Mouse (Mus musculus) monocyte, adult 5-6 weeks (primary cell): Measurements from ENCODE around the gene Mthfsl. TPM values are rescaled to one million over a fixed set of nuclear protein-coding genes. Genes with fewer than 3 reads are reported as not detected.
A peak's percentile ranks its signal among the peaks of the same experiment; 100 is the strongest.
"Not testable (repeated sequence)": the region's sequence is repeated elsewhere in the genome, so short reads cannot be mapped to it uniquely, and the experiment has no call there.

Source experiments
- ATAC-seq: fragments of 153-309, 156-312 bp; replicated peaks from 2 replicates; pipeline ENCODE4 v1.8.0; 2017; ENCODE audit warnings: mild to moderate bottlenecking; ENCODE audit not compliant: low TSS enrichment, insufficient number of reproducible peaks, severe bottlenecking, poor library complexity, low FRiP score
- total RNA-seq: library from RNA; stranded (forward); fragments of 200-1000, 200-491, 200-594 nt; gene quantifications from 3 replicates; pipeline ENCODE4 v1.2.3, GENCODE M21; 2017

Mthfsl gene
- total RNA-seq = 55.6 to 71.6 TPM (median 62.4 TPM) in 3 replicates

DNA sequence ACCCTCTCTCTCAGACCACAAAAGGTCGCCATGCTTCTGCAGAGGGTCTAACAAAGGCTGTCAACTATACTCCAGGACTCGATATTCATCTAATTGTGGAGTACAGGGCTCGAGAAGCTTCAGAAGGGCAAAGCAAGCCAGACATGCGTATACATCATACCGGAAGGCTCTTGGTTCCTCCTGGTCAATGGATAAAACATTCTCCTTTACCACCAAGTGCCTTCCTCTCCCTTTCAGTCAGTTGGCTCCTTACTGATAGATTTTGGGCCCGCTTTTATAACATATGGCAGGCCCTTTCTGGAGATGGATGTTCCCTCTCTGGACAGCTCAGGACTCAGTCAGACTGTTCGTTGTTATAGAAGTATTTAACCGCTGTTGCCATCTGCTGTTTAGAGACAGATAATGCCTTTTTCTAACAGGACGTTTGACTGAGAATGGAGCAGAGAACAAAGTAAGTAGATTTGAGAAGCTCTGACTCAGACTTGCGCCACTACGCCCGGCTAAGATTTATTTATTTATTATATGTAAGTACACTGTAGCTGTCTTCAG lies at the start of gene Mthfsl:
Gene Mthfsl (minus strand): TSS at position 308 of the 549 bp plus-strand sequence.
- ATAC-seq = peak; percentile 59; the same call in 1 of the 2 replicates

DNA sequence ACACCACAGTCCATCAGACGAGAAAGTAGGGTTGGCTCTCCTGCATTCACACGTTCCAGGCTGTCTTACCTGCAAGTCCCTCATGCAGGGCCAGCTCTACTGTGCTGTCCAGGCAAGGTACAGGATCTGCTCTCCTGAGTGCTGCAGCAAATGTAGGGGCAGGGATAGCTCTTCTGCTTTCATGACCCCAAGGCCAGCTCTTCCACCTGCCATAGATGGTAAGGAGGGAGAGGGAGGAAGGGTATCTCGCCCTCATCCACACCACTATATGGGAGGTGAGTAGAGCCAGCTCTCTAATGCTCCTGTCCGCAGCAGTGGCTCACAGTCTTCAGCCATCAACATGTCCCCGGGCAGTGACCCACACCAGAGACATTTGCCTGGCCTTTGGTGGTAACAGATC lies 49.4 kb upstream of the Mthfsl start:
- peak; percentile 27; the same call in 1 of the 2 replicates for ATAC-seq

DNA sequence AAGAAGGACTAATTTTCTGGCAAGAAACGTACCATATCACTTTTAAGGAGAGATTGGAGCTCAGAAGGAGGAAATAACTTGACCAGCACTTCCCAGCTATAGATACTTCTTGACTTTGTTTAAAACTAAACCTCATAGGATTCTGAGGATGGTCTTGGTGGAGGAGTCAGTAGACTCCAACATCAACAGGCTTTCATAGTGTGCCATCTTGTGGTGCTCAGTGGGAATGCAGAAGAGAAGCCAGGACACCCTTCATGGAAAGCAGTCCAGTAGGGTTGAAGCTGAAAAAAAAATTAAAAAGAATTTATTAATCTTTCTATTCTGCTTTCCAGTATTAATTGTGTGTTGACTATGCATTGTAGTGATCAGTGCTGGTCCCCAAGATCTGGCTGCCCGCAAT lies 26.6 kb upstream of the Mthfsl start:
- ATAC-seq = peak; percentile 88

DNA sequence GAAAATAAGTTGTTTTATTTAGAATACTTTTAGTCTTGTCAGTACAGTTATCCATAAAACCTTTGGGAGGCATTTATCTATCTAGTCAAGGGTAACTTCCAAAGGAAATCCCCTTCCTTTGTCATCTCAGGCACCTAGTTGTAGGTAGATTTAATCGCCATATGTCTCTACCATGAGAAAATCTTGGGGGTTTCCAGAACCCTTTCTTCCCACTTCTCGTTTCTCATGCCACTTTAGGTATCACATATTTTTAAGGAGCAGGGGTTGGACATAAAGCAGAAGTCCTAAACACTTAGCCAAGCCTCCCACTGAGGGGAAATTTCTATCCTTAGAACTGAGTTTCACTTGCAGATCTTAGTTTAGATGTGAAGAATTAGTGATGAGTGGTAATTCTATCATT lies 25.9 kb upstream of the Mthfsl start:
- ATAC-seq = peak; percentile 59; the same call in 1 of the 2 replicates

DNA sequence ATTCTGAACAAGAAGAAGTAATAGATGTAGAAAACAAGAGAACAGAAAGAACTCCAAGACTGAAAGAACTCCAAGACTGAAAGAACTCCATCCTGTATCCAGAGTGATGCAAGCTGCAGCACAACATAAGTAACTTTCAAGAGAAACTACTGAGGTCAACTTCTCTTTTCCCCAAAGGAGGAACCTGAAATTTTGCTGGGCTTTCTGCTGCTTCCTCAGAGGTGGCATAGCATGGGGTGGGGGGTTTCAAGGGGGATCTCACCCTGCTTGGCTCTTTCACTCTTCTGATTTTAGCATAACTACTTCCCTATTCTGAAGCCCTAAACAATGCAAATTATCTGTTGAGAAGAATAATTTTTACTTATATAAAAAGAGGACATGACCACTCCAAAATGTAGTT lies 15.2 kb upstream of the Mthfsl start:
- peak; percentile 58 for ATAC-seq

DNA sequence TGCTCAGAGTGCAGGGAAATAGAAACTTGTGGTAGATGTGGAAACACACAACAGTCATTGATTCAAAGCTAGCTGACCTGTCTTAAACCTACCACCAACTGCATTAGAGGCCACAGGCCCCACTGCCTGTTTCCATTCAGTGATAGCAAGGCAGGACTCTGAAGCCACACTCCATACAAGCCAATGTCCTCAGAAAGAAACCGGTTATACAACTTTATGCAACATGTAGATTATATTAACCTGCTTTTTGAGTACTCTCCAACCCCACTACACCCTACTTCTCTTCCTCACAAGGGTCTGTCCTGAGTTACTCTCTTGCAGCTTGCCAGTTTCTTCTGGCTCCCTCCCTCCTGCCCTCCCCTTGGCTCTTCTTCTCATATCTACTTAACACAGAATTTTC lies 13.1 kb upstream of the Mthfsl start:
- 0 out of 2 replicates have a peak, but pooled peaks have one; percentile 15 for ATAC-seq

DNA sequence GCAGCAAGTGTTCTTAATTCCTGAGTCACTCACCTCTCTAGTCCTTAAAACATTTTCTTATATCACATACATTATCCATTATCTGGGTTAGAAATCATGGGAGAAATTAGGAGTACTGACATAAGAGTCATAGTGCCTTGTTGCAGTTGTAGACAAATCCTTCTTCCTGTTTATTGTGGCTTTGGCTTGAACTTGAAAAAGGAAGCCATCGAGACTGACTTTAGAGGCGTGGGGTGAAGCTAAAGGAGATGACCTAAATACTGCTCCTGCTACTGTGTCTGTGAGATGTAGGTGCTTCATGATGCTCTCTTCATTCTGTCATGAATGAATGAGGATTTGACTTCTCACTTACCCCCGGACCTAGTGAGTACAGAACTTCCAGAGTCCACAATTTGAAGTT lies 12.2 kb upstream of the Mthfsl start:
- peak; percentile 52 for ATAC-seq

DNA sequence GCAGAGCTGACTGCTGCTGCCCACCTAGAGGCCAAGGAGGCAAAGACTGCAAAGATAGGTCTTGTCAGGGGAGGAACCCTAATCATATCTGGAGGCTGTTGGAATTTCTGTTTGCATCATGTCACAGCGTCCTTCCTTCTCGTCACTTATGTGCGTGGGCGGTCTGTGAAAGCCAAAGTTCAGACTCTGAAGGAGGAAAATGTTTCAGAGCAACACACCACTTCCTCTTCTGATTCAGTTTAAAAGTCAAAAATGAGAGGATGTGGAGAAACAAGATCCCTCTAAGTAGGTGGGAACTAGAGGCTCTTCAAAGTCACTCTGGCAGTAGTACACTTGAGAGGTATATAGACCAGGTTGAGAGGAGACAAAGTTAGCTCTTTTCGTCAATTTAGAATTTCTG lies 11.6 kb upstream of the Mthfsl start, which contains the start of gene Bcl2a1d:
Gene Bcl2a1d (minus strand): TSS at position 187 of the 400 bp plus-strand sequence.
- peak; percentile 83 for ATAC-seq

DNA sequence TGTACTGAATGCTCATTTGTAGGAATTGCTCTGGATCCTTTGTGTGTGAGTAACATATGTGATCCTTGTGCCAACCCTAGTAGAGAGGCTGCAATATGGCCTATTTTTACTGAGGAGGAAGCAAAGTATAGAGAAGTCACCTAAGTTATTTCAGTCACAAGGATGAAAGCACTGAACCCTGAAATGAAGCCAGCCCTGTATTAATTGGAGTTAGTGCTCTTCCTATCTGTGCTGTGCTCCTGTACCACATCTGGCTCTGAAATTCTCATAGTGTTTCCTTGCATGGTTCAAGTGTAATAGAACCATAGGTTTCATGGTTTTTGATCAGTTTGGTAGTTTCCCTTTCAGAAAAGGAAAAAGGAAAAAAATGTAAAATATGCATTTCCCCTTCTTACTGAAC lies 8.2 kb upstream of the Mthfsl start:
- ATAC-seq = not testable (repeated sequence)

DNA sequence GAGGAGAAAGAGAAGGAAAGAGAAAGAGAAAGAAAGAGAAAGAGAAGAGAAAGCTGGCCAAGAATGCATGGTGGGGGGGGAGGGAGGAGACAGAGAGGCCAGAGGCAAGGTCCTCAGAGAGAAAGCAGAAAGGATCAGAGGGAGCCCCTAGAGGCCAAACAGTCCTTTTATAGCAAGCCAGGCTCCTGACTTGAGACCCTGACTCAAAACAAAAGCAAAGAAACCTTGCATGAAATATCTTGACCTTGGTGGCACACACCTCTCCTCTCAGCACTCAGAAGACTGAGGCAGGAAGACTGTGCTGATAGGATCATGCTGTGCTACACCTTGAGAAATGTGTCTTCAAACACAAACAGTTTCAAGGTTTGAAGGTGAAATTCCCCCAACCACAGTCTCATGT lies 1.5 kb upstream of the Mthfsl start:
- not testable (repeated sequence) for ATAC-seq

DNA sequence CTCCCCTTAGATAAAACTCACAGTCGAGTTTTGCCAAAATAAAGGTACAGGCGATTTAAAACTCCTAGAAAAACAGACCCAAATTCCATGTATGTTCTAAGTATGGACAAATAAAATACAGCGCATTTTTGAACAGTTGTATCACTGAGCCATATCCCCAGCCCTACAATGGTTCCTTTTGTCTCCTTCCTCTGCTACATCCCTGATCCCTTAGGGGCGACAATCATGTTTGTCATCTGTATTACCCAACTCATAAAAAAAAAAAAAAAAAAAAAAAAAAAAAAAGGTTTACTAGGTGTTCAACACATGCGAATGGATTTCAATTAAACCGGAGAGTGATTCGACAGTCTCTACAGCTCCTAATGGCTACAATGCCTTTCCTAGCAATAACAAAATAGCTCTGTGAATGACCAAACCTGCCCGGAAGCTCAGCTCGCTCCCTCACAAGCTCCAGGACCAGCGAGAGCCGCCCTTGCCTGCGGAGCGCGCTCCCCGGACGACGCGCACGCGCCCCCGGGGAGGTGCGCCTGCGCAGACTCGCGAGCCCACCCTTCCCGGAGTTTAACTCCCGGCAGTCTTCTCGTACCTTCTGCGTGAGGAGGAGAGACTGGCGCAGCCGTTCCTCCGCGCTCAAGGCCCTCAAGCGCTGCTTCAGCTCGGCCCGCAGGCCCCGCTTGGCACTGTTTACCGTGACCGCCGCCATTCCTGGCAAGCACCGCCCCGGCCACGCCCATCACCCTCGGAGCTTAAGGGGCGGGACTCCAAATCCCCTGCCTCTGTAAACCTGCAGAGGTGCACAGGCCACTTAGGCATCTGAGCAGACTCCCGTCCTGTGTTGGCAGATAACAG lies 799 bp downstream of the Mthfsl start:
- ATAC-seq = peak; percentile 85

DNA sequence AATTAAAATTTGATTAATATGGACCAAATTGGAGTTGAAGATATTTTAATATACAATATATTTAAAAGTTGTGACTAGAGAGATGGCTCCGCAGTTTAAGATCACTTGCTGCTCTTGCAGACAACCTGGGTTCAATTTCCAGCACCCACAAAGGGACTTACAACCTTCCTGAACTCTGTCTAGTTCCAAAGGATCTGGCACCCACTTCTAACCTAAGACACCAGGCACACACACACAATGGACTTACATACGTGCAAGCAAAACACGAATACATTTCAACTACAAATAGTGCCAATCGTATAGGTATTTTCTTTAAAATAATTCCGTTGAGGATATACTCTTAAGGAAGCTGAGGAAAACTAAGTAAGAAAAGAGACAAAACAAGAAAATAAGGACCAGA lies 1.5 kb downstream of the Mthfsl start:
- not testable (repeated sequence) for ATAC-seq

DNA sequence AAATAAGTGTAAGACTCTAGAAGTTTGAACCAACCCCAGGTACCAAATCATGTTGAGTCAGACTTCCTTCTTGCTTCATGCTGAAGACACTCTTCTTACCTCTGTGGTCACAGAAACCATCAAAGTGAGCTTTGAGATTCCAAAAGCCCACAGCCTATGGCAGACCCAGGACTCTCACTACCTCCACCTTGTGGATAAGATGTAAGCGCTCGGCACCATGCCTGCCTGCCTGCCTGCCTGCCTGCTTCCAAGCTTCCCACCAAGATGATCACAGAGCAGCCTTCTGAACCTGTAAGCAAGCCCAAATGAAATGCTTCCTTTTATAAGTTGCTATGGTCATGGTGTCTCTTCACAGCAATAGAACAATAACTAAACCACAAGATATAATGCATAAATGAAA lies 2.0 kb downstream of the Mthfsl start:
- peak; percentile 45; the same call in 1 of the 2 replicates for ATAC-seq

DNA sequence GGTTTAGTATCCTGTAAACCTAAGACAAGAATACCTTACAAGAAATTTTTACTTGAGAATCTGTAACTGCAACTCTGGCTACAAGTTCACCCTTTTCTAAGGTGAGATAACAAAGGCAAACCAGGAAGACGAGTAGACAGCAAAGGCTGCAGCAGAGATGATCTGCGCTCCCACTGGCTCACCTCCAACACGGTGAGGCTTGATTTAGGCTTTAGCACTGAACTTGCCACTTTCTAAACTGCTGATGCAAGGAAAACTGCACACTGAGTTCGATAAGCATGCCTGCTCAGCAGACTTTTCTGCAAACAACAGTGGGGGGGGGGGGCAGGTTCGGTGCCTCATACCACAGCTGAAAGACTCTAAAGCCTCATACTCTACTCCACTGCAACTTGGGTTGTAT lies 5.6 kb downstream of the Mthfsl start:
- ATAC-seq = not testable (repeated sequence)

DNA sequence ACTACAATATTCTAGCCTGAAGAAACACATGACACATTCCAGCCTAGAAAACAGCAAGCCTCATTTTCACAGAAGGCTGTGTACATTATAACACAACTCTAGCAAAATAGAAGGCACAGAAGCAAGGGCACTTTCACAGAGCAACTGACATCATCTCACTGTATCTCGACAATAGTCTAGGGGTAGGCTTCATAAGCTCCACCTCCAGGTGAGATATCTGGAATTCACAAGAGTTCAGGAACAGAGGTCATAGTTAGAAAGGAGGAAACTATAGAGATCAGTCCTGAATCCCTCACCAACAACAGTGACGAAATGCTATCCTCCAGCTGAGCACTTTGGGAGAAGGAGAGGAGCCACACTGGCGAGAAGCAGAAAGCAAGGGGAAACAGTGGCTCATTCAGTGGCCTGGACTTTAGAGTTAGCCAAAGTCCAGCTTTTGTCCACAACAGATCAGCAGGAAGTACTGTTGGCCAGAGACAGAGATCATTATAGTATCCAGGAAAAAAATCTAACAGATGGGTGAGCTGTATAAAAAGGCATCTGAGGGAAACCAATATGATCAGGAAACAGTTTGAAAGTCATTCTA lies 7.8 kb downstream of the Mthfsl start:
- ATAC-seq = not testable (repeated sequence)

DNA sequence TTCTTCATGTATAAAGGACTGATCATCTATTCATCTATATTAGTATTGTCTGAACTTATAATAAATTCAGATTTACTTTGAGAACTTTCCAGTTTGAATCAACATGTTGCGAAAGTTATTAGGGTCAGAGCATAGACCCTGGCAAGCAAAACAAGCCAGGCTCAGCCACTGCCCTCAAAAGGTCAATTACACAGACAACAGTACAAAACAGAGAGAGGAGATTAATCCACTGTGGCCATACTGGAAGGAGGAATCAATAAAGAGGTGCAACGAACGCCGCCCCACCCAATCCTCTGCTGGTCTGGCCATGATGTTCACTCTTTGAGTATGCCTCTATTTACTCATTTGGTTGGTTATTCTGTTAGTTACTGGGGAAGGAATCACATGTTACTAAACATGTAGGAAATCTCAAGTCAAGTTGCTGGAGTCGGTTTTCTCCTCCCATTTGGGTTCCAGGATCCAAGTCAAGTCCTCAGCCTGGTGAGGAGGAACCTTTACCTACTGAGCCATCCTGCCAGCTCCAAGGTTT lies 9.1 kb downstream of the Mthfsl start:
- not testable (repeated sequence) for ATAC-seq

DNA sequence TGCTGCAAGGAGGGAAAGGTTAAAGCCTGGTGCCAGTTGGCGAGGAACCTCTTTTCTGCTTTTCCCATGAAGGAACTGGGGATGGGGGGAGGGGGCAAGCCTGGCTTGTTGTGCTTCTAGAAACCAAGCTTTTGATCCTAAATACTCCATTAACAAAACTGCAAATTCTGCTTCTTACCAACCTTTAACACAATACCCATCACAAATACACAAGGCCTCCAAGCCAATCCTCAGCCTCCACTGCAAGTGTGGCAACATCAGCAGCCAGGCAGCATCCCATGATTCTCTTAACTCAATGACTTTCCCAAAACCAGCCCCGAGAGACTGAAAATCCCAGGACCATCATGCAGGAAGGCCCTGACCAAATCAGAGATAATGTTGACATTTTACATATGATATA lies 9.7 kb downstream of the Mthfsl start:
- not testable (repeated sequence) for ATAC-seq

DNA sequence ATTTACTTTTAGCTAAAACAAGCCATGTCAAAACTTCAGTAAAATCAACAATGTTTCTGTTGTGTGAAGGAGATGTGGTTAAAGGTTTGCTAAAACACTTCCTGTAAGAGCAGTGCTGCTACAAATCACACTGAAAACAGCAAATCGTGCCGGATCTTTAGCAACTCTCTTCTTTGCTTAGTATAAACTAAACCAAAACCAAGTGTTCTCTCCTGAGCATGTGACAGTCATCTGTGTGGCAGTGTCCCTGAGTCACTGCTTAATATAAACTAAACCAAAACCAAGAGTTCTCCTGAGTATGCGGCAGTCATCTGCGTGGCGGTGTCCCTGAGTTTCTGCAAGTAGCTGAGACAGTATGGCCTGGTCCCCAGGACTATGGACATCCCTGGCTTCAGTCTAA lies 10.3 kb downstream of the Mthfsl start:
- peak; percentile 46 for ATAC-seq

DNA sequence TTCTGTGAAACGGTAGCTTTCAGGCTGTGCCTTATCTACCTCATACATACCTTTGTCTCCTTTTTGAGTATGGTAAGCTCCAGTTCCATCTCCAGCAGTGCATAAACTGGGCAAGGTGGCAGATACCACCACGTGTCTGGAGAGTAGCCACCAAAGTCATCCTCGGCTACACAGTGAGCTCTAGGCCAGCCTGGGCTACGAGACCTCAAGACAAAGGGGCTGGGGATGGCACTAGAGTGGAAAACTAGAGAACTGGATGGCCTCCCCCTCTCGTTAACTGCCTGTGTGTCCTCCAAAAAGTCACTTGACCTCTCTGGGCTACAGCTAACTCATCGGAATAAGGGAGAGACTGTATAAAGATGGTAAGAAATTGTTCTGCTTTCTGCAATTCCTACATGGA lies 10.8 kb downstream of the Mthfsl start:
- ATAC-seq = no peak
